Mouse (Mus musculus) thymus, postnatal 0 days (tissue): ENCODE results near the gene Wdr53. TPM values are rescaled to one million over a fixed set of nuclear protein-coding genes. Genes with fewer than 3 reads are reported as not detected.
"Not testable (repeated sequence)": the region's sequence is repeated elsewhere in the genome, so short reads cannot be mapped to it uniquely, and the experiment has no call there.

ENCODE experiments used
- DNase-seq: peaks from one replicate; pipeline ENCODE4 v3.0.0-alpha.2; 2015; ENCODE audit warnings: low spot score
- microRNA counts: library from miRNA; unstranded; fragments of <30 nt; microRNA quantifications from one replicate; lab custom pipeline; 2015
- microRNA-seq: library from miRNA; unstranded; fragments of <30 nt; microRNA quantifications from one replicate; pipeline ENCODE4, GENCODE M21; 2016; ENCODE audit warnings: borderline number of aligned reads
- polyA plus RNA-seq: library from polyadenylated mRNA; unstranded; fragments of >200 nt; fragmentation: Nextera tagmentation; extraction: Ambion mirVana; gene quantifications from 2 replicates; pipeline ENCODE4 v1.2.1, GENCODE M21; 2015

Wdr53 gene
- polyA plus RNA-seq, 1 experiment from 2014 or later: 23.9 TPM

DNA sequence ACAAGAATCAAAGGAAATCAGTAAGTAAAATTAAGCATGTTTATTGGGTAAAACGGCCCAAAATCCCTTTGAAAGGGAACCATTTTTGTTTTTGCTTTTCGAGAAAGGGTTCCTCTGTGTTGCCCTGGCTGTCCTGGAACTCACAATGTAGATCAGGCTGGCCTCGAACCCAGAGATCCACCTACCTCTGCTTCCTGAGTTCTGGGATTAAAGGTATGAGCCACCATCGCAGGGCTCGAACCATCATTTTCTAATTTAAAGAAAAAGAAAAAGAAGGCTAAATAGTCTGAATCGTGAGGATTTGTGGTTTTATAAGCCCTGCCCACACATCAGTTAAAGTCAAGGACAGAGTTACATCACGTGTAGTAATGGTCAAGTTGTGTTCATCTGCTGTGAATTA, 31.4 kb downstream of the Wdr53 start:
- no peak for DNase-seq

DNA sequence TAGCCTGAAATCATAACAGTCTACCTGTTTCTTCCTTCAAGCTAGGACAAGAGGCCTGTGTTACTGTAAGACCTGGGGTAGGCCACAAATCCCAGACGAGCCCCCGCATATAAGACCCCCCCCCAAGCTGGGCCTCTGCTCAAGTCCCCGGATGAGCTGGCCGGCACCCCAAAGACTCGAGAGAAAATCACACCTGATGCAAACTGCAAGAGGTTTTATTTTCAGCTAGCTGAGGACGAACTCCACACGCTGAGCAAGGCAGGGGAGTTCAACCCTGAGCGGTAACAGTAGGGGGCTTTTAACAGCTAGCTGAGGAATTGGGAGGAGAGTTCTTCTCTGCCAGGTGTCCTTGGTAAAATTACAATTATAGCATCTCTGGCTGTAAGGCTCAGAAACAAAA, 33.2 kb downstream of the Wdr53 start:
- DNase-seq: no peak

DNA sequence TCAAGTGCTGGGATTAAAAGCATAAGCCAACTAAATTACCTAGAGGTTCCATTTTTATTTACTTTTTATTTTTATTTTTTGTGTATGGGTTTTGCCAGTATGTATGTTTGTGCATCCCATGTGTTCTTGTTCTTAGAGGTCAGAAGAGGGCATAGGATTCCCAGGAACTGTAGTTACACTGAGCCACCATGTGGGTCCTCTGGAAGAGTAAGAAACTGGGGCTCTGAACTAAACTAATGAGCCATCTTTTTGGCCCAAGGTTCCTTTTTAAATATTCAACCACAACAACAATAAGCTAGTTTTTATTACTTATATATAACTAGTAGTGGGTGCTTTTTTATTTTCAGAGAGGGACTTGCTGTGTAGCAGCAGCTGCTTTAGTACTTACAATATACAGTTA, 35.6 kb downstream of the Wdr53 start:
- no peak for DNase-seq

DNA sequence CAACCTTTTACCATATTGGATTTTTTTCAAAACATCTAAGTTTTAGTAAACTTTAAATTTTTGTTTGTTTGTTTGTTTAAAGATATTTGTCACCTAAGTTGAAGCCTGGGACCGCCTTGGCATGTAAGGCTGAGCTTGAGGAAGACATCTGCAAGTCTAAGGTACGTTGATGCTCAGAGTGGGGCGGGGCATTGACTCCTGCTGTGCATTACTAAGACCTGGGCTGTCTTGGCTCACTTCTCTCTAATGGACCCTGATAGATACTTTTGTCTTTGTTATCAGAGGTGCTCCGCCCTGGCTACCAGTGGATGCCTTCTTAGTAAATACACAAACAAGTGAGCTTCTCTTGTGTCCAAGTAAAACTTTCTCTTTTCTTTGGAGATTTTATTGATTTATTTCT, 44.8 kb downstream of the Wdr53 start:
- no peak for DNase-seq

DNA sequence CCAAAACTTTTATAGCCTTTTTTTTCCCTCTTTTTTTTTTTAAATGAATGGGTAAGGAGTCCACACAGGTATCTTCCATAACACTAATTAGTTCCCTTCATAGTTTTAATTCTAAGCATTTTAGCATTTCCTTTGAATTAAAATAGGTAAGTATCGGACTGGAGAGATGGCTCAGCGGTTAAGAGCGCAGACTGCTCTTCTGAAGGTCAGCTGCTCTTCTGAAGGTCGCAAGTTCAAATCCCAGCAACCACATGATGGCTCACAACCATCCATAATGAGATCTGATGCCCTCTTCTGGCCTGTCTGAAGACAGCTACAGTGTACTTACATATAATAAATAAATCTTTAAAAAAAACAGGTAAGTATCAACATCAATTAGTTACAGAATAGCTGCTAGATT, 52.6 kb downstream of the Wdr53 start:
- DNase-seq: not testable (repeated sequence)

DNA sequence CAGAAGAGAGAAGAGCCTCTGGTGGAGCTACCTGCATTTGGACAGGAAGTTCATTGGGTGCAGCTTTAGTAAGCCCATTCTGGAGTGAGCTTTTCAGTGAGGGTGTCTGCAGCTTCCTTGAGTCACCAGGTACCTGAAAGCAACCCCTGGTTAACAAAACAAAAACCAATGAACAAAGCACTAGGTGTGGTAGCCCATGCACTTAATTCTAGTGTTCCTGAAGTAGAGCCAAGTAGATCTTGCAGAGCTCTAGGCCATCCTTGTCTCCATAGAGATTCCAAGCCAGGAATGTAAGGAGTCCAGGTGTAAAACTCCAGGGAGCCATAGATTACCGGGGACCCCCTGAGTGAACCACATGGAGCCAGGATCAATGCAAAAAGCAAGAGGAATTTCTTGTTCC, 56.0 kb downstream of the Wdr53 start:
- DNase-seq: no peak

DNA sequence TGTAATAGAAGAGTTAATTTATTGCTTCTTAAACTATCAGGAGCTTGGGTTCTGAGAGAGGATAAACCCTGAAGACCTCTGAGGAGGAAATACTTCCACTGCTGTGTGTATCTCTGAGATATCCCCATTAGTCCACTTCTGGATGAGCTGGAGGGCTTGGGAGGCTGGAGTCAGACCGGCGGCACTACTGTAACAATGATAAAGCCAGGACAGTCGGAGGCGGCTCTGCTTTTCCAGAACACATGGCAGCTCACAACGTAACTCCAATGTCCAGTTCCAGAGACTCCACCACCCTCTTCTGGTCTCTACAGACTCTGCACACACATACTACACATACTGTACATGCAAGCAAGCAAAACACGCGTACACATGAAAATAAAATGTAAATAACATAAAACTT, 56.9 kb downstream of the Wdr53 start:
- DNase-seq: no peak

MicroRNA genes within 50 kb of the gene (microRNA counts, 519-probe panel; counts per million panel counts)
- 473 counts per million, percentile 71 among the panel's probes with 10 or more counts for microRNA mmu-miR-1946a (lab: Ali Mortazavi, UCI)

Small RNA genes lying within 50 kb of the gene (microRNA-seq; reads per million reads assigned to microRNA genes)
- gene Mir1946a: not detected

Other genes with a start within 250 kb of the Wdr53 start
- gene Senp5, start 243.9 kb upstream of the Wdr53 start, polyA plus RNA-seq: 9.3 and 12.4 TPM in 2 replicates
- gene Pak2, start 167.9 kb upstream of the Wdr53 start, polyA plus RNA-seq: 43.8 and 47.4 TPM in 2 replicates
- gene Pigx, start 147.5 kb upstream of the Wdr53 start, polyA plus RNA-seq: 175 and 180 TPM in 2 replicates
- 44.7 and 48.0 TPM in 2 replicates for gene Cep19, start 147.4 kb upstream of the Wdr53 start, polyA plus RNA-seq
- gene Nrros, start 81.6 kb upstream of the Wdr53 start, polyA plus RNA-seq: 94.5 and 99.5 TPM in 2 replicates
- gene Bex6, start 67.4 kb upstream of the Wdr53 start, polyA plus RNA-seq: 4.1 and 6.6 TPM in 2 replicates
- 8.8 and 11.9 TPM in 2 replicates for gene Fbxo45, start 69 bp upstream of the Wdr53 start, polyA plus RNA-seq
- gene Smco1, start 24.2 kb downstream of the Wdr53 start, polyA plus RNA-seq: not detected in 2 replicates
- gene Rnf168, start 30.2 kb downstream of the Wdr53 start, polyA plus RNA-seq: 24.6 and 31.5 TPM in 2 replicates
- 20.0 and 21.8 TPM in 2 replicates for gene Ubxn7, start 85.0 kb downstream of the Wdr53 start, polyA plus RNA-seq
- gene Tm4sf19, start 153.3 kb downstream of the Wdr53 start, polyA plus RNA-seq: not detected in 2 replicates
- 14.1 and 15.5 TPM in 2 replicates for gene Tctex1d2, start 172.5 kb downstream of the Wdr53 start, polyA plus RNA-seq
- 14.8 and 15.8 TPM in 2 replicates for gene Pcyt1a, start 183.7 kb downstream of the Wdr53 start, polyA plus RNA-seq
- 0.90 and 0.91 TPM in 2 replicates for gene Slc51a, start 240.7 kb downstream of the Wdr53 start, polyA plus RNA-seq
- not detected in 2 replicates for gene Zdhhc19, start 249.0 kb downstream of the Wdr53 start, polyA plus RNA-seq